Mouse (Mus musculus): Measurements from ENCODE around the gene Fam222b.

GRCm38 (mm10) chr11:78074666-78075065, 19.8 kb upstream of the Fam222b start:
- TF ChIP-seq CTCF (IDR thresholded peaks at IDR 0.05; ENCODE audit: insufficient read depth, low read depth, low read length) (no peak), POLR2A (IDR thresholded peaks at IDR 0.05; ENCODE audit: insufficient read depth, low read depth, low read length) (no peak)
